Mouse (Mus musculus): ENCODE measurements at regions not wholly inside any gene's neighbourhood (a gene's known extent, or its start where the extent isn't known, plus 50 kb on each side); places are given as distances from the start of the nearest gene placed in this dataset.

DNA sequence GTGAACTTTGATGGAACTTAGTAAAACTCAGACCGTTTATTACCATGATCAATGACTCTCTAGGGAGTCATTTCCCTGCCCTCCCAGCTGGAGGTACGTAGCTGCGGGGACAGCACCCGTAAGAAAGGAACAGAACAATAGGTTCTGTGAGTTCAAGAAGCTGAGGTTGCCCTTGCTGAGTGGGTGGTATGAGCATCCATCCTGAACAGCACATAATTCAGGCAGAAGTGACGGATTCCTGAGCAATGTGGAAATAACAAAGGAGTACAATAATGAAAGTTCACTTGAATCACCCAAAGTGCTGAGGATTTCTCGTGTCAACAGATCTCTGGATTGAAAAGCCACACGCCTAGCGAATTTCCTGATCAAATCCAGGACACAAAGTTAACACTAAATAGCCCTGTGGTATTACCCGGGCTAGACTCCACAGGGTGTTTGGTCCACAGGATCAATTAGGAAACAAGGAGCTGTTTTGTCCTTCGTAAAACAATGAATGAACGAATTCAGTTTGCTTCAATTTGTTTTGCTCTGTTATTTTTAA is 50.4 kb upstream of the Scrg1 start:
- no peak overlapping the region for H3K9ac ChIP-seq (ENCODE audit: insufficient read depth, low read depth, low read length, poor library complexity, severe bottlenecking)
- no peak overlapping the region for H3K4me3 ChIP-seq (ENCODE audit: insufficient read depth in 1 of 2, low read depth in 1 of 2, low read length in 2 of 2, poor library complexity in 1 of 2, severe bottlenecking in 1 of 2)
- H3K27ac ChIP-seq (ENCODE audit: insufficient read depth, low read depth, low read length, poor library complexity, severe bottlenecking): no peak overlapping the region
- no peaks in the 10 kb centered on the region for H3K36me3 ChIP-seq (ENCODE audit: control insufficient read depth, insufficient read depth, low read length, poor library complexity, severe bottlenecking)
- no peak for DNase-seq (ENCODE audit: low read depth, low spot score)
- in situ Hi-C loops (cut with MboI; ENCODE audit: low sequenced_read_pairs in 2 of 2, unreplicated experiment in 2 of 2): no loop called here
- TF ChIP-seq ZC3H11A (IDR thresholded peaks at IDR 0.05; ENCODE audit: borderline replicate concordance, low read depth, low read length) (no peak), CHD2 (IDR thresholded peaks at IDR 0.05; ENCODE audit: low read depth, low read length) (no peak)
- H3K4me1 ChIP-seq (ENCODE audit: control insufficient read depth in 2 of 2, insufficient read depth in 2 of 2, low read length in 2 of 2, poor library complexity in 1 of 2): peaks cover 1 to 7% of the 10 kb centered on the region in 2 experiments; a peak in 1 of 4 replicates
- no peaks in the 10 kb centered on the region for H3K9me3 ChIP-seq (ENCODE audit: control insufficient read depth, insufficient read depth, low read depth, low read length)
